Mouse (Mus musculus) layer of hippocampus, adult 18-20 months (tissue): ENCODE results near the gene E2f6. TPM values are rescaled to one million over a fixed set of nuclear protein-coding genes. Genes with fewer than 3 reads are reported as not detected.

Source experiments
- DNase-seq, 2 experiments: peaks; one replicate each; pipeline ENCODE4 v3.0.0; 2022; ENCODE audit warnings: low spot score in 2 of 2
- long read RNA-seq: library from polyadenylated mRNA; stranded (forward); transcript quantifications from one replicate; pipeline ENCODE4 v2.0.0, GENCODE M21; 2021
- total RNA-seq, 2 experiments: library from RNA; stranded (reverse); gene quantifications; 2 replicates each; pipeline ENCODE4 v1.2.3; 2021

Gene E2f6
- total RNA-seq, result 10 to 100 TPM; 35.2 to 37.1 TPM
- long read RNA-seq, transcript E2f6-201 (7 exons, 2,418 nt), result minor isoform, 20 of 74 reads
- long read RNA-seq, transcript E2f6-204 (8 exons, 2,362 nt), result major isoform, 44 of 74 reads
- long read RNA-seq, partial matches to known transcripts, result 6 of 74 reads
- long read RNA-seq, other reads (novel, unspliced or antisense), result 4 of 74 reads

DNA sequence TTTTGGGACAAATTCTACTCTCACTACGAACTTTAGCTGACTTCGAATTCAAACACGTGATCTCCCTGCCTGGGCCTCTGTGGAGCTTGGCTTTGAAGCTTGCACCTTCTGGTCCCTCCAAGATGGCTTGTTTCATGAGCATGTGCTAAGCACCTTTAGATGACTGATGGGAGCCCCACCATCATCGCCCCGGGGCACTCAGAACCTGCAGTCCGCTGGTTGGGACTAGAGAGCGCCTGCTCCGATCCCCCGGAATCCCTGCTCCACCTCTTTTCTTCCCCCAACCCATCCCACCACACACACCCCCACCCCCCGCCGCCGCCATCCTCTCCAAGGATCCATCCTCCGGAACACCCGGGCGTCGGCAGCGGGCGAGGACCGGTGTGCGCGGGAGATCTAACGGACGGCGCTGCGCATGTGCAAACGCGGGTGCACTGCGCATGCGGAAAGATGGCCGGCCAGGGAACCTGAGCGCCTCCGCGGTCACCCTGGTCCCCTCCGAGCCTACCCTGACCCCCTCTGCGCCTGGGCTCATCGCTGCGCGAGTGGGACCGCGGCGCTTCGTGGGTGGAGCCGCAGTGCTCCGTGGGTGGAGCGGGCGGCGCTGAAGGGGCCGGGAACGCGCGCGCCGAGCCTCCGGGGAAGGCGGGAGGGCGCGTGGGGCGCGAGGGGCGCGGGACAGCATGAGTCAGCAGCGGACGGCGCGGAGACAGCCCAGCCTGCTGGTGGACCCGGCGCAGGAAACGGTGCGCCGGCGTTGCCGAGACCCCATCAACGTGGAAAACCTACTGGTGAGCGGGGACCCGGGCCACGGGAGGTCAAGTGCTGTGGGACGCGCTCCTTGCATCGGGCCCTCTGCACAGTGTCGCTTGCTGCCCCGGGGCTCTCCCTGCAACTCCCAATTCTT is at the start of gene E2f6:
Gene E2f6, plus strand, starts transcription at position 439 of the 907 bp plus-strand sequence.
- DNase-seq, result peak; percentile 72 to 83

- no peak for DNase-seq
Observed at GRCm38 (mm10) chr12:16761461-16761860, 49.3 kb upstream of the E2f6 start.

DNA sequence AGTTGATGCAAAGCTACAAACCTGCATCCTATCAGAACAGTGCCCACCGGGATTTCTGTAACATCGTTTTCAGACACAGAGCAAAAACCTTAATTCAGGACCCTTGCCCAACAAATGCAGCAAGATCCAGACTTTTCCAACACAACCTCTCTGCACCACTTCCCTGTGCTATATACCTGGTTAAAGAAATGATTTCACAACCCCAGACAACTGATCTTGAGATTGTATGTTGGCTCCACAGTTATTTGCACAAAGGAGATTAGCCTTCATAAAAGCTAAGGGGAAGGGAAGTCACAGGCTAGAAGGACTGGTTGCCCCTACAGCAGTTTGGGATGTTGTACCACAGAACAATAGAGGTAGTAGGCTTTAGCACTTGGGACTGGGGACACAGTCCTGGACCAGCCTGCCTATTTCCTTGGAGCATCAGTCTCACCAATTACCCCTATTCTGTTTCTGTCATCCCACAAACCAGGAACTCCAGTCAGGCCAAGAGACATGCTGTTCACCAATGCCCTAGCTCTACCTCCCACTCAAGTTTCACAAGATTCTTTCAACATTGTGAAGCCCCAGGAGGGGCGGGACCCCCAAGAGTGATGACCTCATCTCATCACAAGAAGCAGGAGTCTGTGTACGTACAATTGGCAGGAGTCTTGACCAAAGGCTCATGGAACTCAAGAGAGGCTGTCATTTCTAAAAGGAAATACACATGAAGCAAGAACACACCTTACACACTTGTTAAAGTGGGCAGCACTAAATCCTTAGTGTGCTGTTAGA is 46.9 kb upstream of the E2f6 start:
- DNase-seq, result no peak

DNA sequence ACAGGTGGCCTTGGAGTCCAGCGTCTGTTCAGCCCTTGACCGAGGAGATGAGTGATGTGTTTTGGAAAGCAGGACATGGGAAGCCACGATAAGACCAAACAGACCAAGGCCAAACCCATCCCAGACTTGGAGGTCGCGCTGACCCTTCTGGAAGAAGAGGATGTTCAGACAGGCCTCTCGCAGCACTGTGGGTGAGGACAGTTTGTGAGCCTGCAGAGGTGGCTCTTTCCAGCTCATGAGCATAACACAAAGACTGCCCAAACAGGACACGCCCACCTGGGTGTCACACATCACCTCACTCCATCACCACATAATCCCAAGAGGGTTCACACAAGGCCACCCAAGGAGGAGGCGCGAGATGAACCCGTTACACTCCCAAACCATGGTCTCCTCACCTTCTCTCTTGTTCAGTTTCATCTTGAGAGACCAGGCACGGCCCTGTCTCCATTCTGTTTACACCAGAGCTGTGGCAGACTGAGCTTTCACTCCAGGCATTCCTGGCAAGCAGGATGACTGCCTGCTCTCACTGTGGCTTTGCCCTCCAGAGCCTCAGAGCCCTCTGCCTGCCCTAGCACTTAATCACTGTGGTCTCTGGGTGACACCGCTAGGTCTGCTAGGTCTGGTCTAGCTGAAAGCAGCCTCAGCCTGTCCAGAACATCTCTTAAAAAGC is 45.9 kb upstream of the E2f6 start:
- DNase-seq, result no peak

DNA sequence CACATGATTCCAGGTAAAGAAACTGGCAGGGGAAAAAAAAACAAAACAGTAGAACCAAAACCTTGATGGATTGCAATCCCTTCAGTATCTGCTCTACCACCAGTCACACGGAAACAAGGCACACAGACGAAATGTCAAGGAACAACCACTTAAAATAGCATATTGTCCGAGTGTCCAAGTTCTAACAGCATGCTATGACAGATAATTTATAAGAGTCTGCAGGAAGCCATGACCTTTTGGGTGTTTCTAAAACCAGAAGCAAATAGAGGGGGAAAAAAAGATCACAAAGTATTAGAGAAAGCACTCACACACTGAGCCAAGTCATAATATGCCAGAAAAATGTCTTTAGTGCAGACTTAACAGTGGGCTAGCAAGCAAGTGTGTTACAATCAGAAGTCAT is 42.5 kb upstream of the E2f6 start:
- DNase-seq, result no peak

DNA sequence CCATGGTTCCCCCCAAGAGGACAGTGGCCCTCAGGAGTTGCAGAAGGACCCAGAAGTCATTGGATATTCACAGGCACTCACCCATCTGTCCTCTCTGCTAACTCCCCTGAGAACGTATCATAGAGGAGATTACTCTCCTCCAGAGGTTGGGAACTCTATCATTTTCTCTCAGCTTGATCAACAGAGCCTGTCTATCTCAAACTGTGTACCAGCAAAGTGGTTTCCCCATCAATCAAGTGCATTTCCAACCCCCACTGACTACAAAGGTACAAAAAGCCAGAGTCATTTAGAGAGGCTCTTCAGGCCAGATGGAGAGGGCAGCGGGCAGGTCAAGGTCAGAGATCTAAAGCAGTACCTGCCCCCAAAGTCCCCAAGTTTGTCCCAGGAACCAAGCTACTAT is 42.1 kb upstream of the E2f6 start:
- DNase-seq, result no peak

DNA sequence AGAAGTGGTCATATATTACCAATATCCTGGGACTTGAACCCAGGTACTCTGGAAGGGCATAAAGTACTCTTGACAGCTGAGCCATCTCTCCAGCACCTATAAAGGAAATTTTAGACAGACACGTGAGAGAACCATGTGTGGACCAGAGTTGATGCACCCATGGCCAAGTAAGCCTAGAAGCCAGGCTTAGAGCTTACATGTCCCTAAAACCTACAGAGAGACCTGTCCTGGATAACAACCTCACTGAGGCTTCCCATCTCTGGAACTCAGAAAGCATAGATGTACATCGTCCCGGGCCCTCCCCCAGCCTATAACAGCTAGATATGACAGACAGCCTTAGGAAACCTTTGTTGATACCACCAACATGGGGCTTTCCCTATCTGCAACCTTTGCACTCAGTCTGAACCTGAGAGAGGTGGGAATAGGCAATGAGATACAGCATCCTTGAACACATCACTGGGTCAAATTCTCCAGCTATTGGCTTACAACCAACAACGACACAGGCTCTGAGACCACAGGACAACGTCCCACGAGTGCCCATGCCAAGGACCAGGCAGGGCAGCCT is 41.1 kb upstream of the E2f6 start:
- DNase-seq, result no peak

DNA sequence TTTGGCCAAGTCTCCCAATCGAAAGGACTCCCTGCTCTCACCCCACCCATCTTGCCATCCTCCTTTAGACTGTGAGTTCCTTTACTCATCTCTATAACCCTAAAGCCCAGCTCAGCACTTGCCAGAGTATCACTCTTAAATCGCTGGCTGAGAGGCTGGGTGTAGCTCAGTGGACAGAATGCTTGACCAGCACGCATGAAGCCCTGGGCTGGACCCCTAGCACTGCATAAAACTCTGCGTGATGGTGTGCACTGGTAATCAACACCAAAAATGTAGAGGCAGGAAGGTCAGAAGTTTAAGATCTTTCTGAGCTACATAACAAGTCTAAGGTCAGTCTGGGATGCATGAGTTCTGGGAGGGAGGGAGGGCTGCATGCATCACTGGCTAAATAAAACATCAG is 36.2 kb upstream of the E2f6 start:
- no peak for DNase-seq

- DNase-seq, result no peak
Observed at GRCm38 (mm10) chr12:16775351-16775750, 35.4 kb upstream of the E2f6 start.

GRCm38 (mm10) chr12:16778523-16778922 is 32.2 kb upstream of the E2f6 start:
- no peak for DNase-seq

- DNase-seq, result no peak
Observed at GRCm38 (mm10) chr12:16779165-16779564, 31.6 kb upstream of the E2f6 start.

DNA sequence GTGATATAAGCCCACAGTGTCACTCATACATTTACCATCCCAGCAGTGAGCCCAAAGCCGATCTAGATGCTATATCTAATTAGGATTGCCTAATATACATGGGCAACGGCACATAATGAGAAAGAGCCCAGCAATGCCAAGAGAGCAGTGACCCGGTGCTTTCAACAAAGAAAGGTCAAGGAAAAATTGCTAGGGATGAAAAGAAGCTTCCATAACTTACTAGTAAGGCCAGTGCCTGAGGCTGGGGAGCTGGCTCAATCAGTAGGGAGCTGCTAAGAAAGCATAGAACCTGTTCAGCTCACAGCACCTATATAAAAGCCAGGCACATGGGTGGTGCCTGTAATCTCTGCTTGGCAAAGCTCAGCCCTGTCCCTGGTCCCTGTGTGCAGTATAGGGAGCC is 30.4 kb upstream of the E2f6 start:
- no peak for DNase-seq

- no peak for DNase-seq
Observed at GRCm38 (mm10) chr12:16781034-16781746, 29.6 kb upstream of the E2f6 start.

- DNase-seq, result no peak
Observed at GRCm38 (mm10) chr12:16788600-16788999, 22.2 kb upstream of the E2f6 start.

GRCm38 (mm10) chr12:16789199-16789598 is 21.6 kb upstream of the E2f6 start:
- DNase-seq, result no peak

DNA sequence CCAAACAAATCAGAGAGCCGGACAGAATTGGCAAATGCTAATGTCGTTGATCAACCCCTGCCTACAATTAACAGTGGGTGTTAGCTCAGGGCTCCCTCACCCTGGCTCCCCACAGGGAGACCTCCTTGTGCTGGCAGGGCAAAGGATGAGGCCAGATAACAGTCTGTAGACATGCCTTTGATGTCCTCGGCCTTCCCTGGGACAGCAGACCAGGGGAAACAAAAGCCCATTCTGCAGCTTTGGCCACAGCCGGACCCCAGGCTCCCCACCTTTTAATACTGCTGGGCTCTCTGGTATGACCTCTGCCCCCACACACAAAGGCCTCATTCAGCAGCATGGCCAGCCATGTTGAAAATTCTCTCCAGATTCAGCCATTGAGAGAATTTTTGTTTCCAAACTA is 21.0 kb upstream of the E2f6 start:
- no peak for DNase-seq

DNA sequence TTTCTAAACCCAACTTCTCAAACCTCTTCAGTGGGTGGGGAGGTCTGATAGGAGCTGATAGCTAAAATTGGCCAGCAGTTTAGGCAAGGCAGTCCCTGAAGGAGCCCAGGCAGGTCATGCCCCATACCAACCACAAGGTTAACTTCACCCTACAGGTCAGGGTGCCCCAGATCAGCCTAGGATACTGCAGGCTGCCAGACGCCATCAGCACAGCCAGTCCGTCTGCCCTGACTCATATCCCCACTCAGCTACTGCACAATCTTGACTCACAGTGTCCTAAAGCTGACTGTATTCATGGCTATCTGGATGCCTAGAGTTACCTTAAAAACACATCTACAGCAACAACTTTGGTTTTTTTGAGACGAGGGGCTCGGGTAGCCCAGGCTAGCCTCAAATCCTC is 20.3 kb upstream of the E2f6 start:
- no peak for DNase-seq

DNA sequence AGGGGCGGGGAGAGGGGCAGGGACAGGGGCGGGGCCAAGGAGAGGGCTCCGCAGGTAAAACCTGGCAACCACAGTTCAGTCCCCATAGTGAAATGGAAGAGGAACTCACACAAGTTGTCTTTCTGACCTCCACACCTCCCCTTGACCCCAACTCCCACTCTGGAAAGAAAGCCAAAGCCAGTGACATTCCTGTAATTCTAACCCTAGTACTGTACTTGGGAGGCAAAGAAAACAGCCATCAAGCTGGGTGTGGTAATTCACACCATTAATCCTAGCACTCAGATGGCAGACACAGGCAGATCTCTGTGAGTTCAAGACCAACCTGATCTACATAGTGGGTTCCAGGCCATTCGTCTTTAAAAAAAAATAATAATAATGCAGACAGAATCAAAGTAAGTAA is 17.4 kb upstream of the E2f6 start:
- no peak for DNase-seq

DNA sequence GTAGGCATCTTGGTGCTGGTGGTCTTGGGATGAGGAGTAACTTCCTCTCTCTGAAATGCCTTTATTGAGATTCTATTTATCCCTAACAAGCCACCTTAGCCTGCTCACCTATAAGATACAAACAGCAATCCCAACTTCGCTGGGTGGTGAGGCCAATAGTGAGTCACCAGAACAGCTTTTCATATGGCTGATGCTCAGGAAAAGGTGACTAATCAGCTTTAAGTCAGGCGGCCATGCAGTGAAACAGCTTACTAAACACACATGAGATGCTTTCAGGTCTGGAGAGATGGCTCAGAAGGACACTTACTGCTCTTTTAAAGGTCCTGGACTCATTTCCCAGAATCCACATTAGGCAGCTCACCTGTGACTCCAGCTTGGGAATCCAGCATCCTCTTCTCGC is 15.0 kb upstream of the E2f6 start:
- DNase-seq, result no peak

DNA sequence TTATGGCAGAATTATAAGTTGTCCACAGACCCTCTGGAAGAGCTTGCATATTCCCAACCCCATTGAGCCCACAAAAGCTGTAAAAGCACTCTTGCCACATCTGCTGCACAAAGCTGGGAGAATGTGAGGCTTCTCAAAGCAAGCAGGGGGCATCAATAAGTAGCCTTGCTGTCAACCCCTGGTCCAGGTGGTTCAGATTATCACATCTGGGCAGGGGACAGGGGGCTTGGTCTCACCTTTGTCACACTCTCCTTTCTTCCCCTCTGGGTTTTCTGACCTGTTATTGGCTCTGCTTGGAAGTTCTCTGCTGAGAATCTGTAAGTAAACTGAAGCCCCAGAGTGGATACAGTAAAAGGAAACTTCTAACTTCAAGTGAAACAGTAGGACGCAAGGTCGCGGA is 11.9 kb upstream of the E2f6 start:
- DNase-seq, result no peak

GRCm38 (mm10) chr12:16799928-16800258 is 10.9 kb upstream of the E2f6 start:
- DNase-seq, result no peak
